Mouse (Mus musculus) spleen, postnatal 36 days (tissue): ENCODE data around the gene Secisbp2l.

Source experiments
- DNase-seq, 2 experiments: peaks; one replicate each; pipeline ENCODE4 v3.0.0; 2022; ENCODE audit warnings: low spot score in 2 of 2, mixed read lengths in 1 of 2

Secisbp2l gene

DNA sequence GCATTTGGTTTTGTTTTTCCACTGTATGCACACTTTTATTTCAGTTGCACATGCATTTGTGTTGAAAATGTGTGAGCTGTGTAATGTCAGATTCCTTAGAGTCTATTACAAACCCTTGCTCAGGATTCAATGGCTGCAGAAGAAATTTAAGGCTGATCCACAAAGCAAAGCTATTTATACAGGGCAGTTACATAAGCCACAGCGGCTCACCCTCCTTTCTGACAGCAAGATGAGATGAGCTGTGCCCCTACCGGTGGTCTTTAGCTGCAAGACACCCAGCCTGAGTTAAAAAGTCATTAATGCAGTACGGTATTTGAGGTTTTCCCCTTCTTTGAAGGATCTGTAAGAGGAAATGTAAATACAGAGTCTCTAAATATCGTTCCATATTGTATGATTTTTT lies 1.2 kb upstream of the Secisbp2l start:
- no peak for DNase-seq

DNA sequence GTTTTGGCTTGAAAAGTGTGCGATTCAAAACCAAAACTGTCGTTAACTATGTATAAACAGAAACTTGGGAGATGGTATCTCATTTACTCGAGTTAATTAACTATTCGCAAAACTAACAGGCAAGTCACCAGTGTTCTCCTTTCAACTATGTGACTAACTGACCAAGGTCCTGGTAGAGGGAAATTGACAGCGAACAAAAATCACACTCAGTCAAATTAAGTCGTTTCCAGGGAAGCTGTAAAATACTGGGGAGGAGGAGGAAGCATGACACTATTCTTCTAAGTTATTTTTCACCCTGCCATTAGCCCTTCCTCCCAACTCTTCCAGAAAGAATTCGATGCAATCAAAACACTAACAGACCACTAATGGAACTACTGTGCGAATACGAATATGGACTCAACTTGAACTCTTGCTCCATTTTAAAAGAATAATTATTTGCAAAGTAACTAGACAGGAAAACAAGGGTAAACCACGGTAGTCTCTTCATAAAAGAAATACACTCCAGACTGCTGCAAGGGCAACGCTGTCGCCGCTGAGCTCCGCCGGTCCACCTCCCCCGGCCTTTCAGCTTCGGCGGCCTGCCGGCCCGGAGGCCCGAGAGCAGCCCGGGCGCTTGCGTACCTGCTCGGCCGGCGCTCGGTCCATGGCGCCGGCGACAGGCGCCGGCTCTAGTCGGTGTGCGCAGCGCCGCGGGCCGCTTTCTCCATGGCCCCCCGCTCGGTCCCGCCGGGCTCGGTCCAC lies 522 bp downstream of the Secisbp2l start:
- DNase-seq, result no peak

DNA sequence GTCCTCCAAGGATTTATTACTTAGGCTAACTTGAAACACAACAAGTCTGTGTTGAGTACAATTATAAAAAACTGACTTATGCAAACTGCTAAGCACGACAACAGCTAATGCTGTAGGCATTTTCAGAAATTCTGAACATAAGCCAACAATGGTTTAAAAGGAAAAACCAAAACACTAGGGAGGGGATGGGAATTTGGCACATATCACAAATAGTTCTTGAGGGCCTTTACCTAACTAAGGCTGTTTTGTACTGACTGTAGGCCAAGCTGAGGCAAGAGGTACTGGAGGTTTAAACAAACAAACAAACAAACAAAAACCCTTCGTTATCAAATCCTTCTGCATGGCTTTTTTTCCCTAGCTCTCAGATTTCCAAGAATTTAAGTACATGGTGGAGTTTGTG lies 1.7 kb downstream of the Secisbp2l start:
- no peak for DNase-seq

DNA sequence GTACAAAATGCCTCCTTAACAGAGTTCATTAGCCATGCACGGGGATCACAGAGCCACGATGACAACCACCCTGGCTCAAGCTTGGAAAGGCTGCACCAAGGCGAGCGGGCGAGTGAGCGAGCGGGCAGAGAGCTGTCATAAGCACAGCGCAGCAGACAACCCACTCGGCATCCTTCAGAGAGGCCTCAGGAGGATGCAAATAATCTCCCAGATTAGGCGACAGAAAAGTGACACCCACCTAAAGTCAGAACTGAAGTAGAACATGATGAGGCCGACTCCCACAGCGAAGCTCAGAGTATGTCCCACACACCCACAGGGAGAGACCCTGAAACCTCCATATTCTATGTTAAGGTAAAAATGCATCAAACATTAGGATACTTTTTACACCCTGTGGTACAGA lies 4.3 kb downstream of the Secisbp2l start:
- no peak for DNase-seq

DNA sequence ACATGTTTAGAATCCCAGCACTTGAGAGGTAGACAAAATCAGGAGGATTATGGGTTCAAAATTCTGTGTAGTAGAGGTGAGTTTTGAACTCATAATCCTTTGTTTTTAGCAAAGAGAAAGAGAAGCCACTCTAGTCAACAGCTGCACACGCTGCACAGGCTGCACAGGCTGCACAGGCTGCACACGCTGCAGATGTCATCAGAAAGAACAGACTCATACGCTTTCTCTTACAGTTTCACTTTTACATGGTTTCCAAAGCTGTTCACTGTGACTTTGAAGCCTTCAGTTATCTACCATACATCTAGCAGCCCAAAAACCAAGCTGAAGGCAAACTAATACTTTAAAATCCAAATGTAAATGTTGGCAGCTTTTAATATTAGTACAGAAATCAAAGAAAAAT lies 5.7 kb downstream of the Secisbp2l start:
- DNase-seq, result no peak

DNA sequence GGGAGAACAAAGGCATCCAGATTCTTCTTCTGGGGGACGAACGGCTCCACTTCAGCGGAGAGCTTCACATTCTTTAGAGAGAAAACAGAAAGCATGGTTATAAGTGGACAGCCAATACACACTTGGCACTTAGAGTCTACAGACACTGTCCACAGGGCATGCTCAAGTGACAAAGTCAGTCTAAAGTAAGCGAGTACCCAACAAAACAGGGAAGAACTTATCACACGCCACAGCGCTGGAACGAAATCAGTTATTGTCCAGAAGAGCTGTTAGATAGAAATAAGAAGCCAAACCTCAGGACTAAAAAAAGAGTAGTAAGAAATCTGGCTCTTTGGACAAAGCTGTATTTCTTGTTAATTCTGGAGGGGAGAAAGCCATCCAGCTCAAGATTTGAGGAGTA lies 7.0 kb downstream of the Secisbp2l start:
- DNase-seq, result no peak

DNA sequence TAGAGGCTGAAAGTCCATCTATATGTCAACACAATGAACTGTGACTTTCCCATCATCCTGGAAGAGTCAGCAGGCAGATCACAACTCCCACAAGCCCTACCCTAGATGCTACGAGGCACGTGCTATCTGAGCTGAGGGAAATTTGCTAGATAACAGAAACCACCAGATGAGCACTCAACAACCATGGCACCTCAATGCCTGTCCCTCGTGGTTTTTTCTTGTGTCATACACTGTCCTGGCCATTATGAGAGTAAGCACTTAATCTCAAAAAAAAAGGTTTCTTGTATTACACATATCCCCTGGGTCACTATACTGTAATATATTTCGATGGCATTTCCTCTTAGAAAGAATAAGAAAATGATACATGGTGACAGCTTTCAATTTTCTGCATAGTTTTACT lies 7.8 kb downstream of the Secisbp2l start:
- no peak for DNase-seq

DNA sequence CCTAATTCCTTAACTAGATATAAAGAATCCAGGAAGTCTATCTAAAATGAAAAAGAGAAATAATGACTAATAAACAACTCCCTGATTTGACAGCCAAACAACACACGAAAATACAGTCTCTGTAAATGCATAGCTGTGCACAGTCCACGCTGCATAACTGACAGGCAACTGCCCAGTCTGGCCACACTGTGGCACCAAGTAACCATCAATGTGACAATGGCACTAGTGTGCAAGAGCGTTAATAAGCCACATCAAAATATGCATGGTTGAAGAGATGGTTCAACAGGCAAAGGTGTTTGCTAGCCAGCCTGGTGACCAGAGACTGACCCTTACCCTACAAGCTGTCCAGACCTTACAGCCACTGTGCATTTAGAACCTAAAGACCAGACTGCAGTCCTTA lies 17.6 kb downstream of the Secisbp2l start:
- DNase-seq, result no peak

DNA sequence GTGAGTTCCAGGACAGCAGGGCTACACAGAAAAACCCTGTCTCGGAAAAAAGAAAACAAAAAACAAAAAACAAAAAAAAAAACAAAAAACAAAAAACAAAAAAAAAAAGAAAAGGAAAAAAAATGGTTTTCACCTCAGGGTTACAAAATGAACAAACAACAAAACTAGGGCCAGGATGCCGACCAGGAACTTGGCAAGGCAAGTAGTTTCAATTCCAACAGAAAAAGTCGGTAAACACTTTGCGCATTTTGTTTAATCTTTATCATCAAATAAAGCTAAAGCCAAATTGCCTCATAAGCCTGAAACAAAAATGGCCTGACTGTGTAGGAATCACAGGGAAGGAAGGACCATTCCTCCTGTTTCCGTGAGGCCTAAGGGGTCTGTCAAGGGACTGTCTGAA lies 18.1 kb downstream of the Secisbp2l start:
- no peak for DNase-seq

DNA sequence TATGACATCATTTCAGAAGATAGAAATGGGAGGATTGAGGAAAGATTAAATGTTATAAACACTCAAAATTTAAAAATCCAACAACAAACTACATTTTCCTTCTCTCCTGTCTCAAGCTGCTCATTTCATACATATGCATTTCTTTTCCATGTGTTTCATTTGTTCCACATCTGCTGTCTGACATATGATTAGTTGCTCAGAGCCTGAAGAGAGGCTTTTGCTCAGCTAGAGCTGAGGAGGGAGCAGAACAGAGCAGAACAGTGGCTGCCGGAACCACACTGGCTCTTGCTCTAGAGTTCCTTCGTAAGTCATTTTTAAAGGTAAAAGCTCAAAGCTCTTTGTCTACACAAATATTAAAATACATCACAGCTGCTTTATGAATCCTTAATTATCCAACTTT lies 33.3 kb downstream of the Secisbp2l start:
- no peak for DNase-seq

DNA sequence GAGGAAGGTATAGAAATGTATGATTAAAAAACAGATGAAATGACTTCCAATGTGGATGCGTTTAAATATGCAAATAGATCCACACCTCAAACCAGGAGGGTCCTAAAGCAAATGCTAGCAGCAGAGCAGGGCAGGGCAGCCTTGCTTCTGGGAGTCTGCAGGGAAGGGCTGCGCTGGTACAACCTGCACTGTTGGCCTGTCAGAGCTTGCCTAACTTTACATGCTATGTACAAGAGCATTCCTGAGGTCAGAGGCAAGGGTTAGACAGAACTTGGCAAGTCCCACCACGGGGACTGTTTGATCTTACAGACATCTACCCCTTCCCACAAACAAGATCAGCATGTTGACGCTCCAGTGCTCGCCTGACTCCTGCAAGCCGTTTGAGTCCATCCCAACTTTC lies 43.3 kb downstream of the Secisbp2l start:
- DNase-seq, result no peak

DNA sequence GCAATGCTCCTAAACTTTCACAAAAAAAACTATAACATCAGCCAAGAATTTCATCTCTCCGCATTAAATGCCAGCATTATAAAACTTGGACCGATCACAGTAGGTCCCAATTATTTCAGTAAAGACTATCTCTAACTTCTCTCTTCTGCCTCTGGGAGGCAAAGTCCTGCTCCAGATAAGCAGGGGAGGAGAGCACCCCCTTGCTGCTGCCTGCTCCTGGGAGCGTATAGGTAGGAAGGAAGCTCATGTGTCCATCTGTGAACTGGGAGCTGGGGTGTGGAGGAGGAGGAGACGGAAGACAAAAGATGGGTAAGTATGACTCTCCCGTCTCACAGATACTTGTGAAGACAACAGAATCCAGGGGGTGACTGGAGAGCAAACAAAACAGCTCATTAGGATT lies 44.0 kb downstream of the Secisbp2l start:
- DNase-seq, result no peak

DNA sequence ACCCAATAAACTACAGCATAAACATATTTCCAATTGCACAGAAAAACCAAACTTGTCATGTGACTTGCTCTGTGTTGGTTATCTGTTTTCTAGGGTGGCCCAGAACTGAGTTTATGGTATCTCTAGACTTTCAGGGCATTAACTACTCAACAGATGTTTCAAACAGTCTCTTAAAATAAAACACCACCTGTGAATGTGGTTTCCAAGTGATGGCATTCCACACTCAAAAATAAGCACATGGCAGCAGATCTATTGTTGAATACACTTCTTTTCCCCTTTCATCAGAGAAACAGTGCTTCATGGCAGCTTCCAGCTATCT lies 46.7 kb downstream of the Secisbp2l start:
- no peak for DNase-seq

DNA sequence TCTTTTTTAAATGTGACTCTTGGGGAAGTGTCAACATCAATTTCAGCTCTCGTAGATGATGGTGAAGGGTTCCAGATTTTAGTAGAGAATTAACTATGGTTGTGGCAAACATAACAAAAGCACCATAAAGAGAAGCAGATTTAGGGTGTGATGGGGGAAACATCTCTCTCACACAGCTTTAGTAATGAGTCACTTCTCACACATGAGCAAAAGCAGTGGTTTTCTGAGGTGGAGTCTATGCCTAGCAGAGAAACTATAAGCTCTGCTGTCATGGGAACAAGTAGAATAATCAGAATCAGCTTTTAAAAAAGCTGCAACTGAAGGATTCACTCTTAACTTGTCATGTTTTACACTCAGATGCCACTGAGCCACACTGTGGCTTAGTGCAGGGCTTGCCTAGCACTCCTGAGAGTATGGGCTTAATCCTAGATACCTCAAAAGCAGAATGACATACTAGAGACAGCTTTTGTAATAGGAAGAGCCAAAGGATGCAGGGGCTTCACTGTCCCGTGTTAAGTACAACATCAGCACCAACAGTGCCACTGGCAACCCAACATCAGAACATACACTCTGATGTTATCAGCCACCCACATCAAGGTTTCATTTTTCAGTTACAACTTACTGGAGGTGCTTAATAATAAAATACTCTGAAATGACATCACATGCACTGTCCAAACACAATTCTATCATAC lies 47.2 kb downstream of the Secisbp2l start:
- DNase-seq, result no peak

DNA sequence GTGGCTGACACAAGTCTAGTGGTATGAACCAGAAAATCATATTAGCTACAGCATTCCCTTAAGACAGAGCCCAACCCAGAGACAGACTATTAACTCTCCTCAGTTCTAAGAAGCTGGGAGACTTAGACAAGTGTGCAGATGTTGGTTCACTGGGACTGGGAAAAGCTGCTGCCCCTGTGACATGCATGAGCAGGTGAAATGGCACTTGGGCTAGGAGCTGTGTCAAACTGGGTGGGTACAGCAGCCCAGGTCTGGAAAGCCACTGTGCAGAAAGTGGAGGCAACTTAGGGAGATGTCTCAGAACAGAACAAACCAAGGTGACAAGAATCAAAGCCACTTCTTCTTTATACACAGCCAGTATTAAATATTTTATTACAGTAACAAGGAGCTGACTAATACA lies 47.9 kb downstream of the Secisbp2l start:
- DNase-seq, result no peak

DNA sequence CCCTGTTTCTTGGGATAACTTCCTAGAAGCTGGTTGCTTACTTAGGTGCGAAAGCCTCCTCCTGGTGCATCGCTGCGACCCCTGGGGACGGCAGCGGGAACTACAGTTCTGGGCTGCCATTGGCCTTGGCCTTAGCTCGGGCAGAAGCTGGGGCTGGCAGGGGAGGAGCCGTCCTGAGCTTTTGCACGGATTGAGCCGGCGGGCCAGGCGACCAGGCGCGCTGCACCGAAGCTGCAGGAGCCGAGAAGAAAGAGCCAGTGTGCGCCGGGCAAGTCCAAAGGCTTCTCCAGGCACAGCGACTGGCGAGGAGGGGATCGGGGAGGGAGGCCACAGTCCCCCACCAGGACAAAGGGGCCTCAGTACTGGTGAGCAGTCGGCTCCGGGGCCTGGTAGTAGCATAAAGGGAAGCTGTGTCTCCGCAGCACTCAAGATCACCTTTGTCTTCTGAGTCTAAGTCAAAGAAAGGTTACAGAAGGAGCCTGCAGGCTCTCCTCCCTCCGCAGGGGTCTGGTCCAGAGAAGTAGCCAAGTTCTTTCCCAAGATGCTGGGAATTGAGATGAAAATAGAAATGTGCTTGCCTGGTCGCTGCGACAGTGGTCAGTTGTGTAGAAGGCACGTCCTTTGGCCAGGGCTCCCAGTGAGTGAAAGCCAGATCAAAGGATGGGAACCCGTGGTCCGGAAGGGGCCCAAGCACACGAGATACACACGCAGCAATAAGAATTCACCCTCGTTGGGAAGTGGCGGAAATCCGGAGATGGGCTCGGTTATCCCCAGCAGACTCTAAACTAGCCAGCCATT lies 50.7 kb downstream of the Secisbp2l start:
- DNase-seq, result peak; percentile 75 to 78

DNA sequence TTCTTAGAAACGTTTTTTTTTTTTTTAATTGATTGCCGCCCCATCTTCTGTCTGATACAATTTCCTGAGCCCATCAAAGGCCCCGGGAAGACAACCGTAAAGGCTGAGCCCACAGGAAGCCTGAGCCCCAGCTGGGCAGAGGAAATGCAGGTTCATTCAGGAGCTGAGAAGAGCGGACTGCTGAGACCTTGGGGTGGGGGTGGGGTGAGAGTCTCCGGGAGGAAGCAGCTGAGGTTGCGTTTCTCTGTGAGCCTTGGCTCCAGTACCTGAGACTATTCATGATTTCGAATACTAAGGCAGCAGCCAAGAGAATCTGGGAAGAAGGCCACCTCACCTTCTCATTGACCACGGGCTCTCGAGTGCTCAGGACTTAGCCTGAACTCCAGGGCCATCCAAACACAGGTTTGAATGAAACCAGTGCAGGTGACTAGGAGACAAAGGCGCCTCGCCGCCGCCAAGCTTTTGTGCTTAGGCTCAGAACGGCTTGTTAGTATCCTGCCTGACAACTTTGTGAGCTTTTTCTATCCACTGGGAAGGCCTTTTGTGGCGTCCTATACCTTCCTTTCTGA lies 58.0 kb downstream of the Secisbp2l start:
- no peak for DNase-seq

DNA sequence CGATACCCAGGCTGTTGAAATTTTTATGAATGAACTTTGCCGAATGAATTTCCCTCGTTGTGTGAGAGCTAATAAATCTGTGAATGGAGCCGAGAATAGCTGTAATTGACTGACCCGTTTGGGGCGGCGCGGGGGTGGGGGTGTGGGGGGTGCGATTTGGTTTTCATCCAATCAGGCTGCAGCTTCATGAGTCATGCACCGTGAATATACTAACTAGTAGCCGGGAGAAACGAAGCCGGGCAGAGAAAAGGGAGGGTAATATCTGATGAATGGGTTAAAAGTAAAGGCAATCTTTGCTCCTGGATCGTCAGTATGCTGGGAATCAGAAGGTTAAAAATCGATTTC lies 58.6 kb downstream of the Secisbp2l start, which contains the start of gene Shc4:
Shc4 (minus strand) TSS at position 63 of the 345 bp plus-strand sequence.
- DNase-seq, result no peak

DNA sequence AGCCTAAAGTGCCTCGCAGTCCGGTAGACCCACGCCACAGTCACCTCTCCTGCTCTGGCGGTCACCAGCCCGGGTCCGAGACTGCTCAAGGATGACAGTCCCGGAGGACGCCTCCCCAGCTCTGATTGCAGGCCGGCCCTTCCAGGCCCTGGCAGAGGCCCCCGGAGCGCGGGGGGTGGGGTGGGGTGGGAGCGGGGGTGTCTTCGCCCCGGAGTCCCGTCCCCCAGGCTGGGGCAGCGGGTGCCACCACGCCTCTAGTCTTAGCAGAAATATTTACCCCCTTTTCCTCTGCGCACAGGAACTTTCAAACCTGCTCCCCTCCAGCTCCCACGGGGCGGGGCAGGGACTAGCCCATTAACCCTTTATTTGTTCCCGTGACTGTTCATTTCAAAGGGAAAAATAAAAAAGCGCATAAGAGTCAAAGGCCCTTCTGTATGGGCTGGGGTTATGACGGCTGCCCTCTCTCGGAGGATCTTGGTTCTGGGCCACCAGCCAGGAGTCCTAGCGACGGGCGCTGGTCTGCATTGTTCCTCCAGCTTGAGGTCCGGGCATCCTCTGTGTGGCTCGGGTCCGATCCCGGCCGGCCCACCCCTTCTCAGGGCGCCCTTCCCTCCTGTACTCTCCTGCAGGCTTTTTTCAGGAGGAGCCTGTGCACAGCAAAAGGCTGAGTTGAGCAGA lies 59.1 kb downstream of the Secisbp2l start:
- DNase-seq, result peak; percentile 12 to 21

DNA sequence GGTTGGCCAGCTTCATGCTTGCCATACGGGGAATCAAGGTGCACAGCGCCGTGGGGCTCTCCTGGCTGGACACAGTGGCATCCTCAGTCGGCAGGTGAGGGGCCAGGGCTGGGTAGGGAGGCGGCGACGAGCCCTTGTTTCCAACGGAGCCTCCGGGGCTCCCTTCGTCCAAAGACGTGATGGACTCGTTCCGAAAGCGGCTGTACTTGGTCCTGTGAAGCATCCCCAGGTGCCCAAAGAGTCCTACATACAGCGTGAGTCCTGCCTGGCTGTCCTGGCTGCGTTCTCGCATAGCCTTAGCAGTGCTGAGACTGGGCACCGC lies 59.6 kb downstream of the Secisbp2l start:
- DNase-seq, result no peak

DNA sequence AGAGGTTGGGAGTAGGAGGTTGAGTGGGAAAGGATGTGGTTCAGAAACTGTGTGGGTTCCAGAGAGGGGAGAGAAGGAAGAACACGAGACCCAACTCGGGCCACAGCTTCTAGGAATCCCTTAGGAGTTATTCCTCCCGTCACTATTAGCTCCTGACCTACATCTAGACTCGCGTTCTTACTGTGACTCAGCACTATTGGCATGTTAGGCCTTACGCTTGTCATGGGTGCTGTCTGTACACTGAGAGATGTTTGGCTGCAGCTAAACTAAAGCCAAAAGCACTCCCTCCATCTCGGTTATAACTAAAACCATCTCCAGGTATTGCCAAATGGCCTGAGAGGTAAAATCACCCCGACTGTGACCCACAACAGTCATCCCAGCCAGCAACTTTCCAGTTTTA lies 66.1 kb downstream of the Secisbp2l start:
- no peak for DNase-seq

DNA sequence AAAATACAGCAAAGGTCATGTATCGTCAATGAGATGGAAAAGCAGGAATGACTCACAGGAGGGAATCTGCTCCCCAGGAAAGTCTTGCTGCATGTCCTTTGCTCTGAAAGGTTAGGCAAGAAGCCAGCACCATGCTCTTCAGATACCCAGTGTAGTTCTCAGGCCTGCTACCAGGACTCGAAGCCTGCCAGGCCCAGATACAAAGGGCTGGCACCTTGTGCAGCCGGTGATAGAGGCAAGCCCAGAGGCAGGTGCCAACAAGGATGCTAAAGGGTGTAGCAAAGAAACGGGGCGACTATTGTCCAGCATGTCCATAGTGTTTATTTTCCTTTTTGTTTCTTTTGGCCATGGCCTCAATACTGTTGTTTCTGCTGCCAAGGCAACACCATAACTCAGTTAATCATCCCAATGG lies 76.2 kb downstream of the Secisbp2l start:
- peak; percentile 30 to 35 for DNase-seq
